Mouse (Mus musculus): ENCODE measurements at regions not wholly inside any gene's neighbourhood (a gene's known extent, or its start where the extent isn't known, plus 50 kb on each side); places are given as distances from the start of the nearest gene placed in this dataset.

GRCm38 (mm10) chr10:104798816-104799393, 605.1 kb downstream of the Gm4340 start:
- 77% methylated on average over 6 of the region's 6 CpGs for WGBS
- no peak for DNase-seq
- no peaks in the 10 kb centered on the region for H3K4me1 ChIP-seq (ENCODE audit: control insufficient read depth, insufficient read depth, low read length)
- no peaks in the 10 kb centered on the region for H3K27me3 ChIP-seq (ENCODE audit: control insufficient read depth, insufficient read depth, low read length)
- no peak overlapping the region for H3K27ac ChIP-seq (ENCODE audit: insufficient read depth, low read length)
- no peak overlapping the region for H3K4me3 ChIP-seq (replicated peaks; ENCODE audit: insufficient read depth, low read depth, low read length)
- TF ChIP-seq CTCF (IDR thresholded peaks at IDR 0.05; ENCODE audit: borderline replicate concordance, insufficient read depth, low read depth, low read length) = no peak

GRCm38 (mm10) chr10:104804849-104805248, 611.0 kb downstream of the Gm4340 start:
- no peak overlapping the region for H3K27ac ChIP-seq (ENCODE audit: insufficient read depth, low read length)
- no peak overlapping the region for H3K4me3 ChIP-seq (replicated peaks; ENCODE audit: insufficient read depth, low read depth, low read length)
- DNase-seq = no peak
- H3K4me1 ChIP-seq (ENCODE audit: control insufficient read depth, insufficient read depth, low read length) = no peaks in the 10 kb centered on the region
- TF ChIP-seq CTCF (IDR thresholded peaks at IDR 0.05; ENCODE audit: borderline replicate concordance, insufficient read depth, low read depth, low read length) (no peak), POLR2A (IDR thresholded peaks at IDR 0.05; ENCODE audit: borderline replicate concordance, insufficient read depth, low read length) (no peak)
- WGBS = 90% methylated on average over 1 of the region's 1 CpGs
- no peaks in the 10 kb centered on the region for H3K27me3 ChIP-seq (ENCODE audit: control insufficient read depth, insufficient read depth, low read length)

GRCm38 (mm10) chr10:104818252-104818651, 624.4 kb downstream of the Gm4340 start:
- Histone ChIP-seq H3K4me3 (replicated peaks; ENCODE audit: insufficient read depth, low read depth, low read length) (no peak overlapping the region), H3K4me1 (ENCODE audit: control insufficient read depth, insufficient read depth, low read length) (no peaks in the 10 kb centered on the region), H3K27me3 (ENCODE audit: control insufficient read depth, insufficient read depth, low read length) (no peaks in the 10 kb centered on the region), H3K27ac (ENCODE audit: insufficient read depth, low read length) (no peak overlapping the region)
- DNase-seq = no peak
- TF ChIP-seq POLR2A (IDR thresholded peaks at IDR 0.05; ENCODE audit: borderline replicate concordance, insufficient read depth, low read length) = no peak
- no peak for TF ChIP-seq CTCF (IDR thresholded peaks at IDR 0.05; ENCODE audit: borderline replicate concordance, insufficient read depth, low read depth, low read length)
- 76% methylated on average over 4 of the region's 4 CpGs for WGBS

- Histone ChIP-seq H3K27ac (ENCODE audit: insufficient read depth, low read length) (no peak overlapping the region), H3K27me3 (ENCODE audit: control insufficient read depth, insufficient read depth, low read length) (no peaks in the 10 kb centered on the region), H3K4me1 (ENCODE audit: control insufficient read depth, insufficient read depth, low read length) (no peaks in the 10 kb centered on the region), H3K4me3 (replicated peaks; ENCODE audit: insufficient read depth, low read depth, low read length) (no peak overlapping the region)
- 93% methylated on average over 6 of the region's 6 CpGs for WGBS
- DNase-seq = no peak
- TF ChIP-seq POLR2A (IDR thresholded peaks at IDR 0.05; ENCODE audit: borderline replicate concordance, insufficient read depth, low read length) (no peak), CTCF (IDR thresholded peaks at IDR 0.05; ENCODE audit: borderline replicate concordance, insufficient read depth, low read depth, low read length) (no peak)
These were observed 658.0 kb downstream of the Gm4340 start for GRCm38 (mm10) chr10:104851821-104852220.

- TF ChIP-seq POLR2A (IDR thresholded peaks at IDR 0.05; ENCODE audit: borderline replicate concordance, insufficient read depth, low read length) = no peak
- no peak for TF ChIP-seq CTCF (IDR thresholded peaks at IDR 0.05; ENCODE audit: borderline replicate concordance, insufficient read depth, low read depth, low read length)
- H3K27ac ChIP-seq (ENCODE audit: insufficient read depth, low read length) = no peak overlapping the region
- no peaks in the 10 kb centered on the region for H3K4me1 ChIP-seq (ENCODE audit: control insufficient read depth, insufficient read depth, low read length)
- WGBS = 77% methylated on average over 3 of the region's 3 CpGs
- H3K4me3 ChIP-seq (replicated peaks; ENCODE audit: insufficient read depth, low read depth, low read length) = no peak overlapping the region
- H3K27me3 ChIP-seq (ENCODE audit: control insufficient read depth, insufficient read depth, low read length) = no peaks in the 10 kb centered on the region
- DNase-seq = no peak
These were observed 659.3 kb downstream of the Gm4340 start for GRCm38 (mm10) chr10:104853111-104853510.

GRCm38 (mm10) chr10:104878246-104878645, 684.4 kb downstream of the Gm4340 start:
- Histone ChIP-seq H3K27me3 (ENCODE audit: control insufficient read depth, insufficient read depth, low read length) (no peaks in the 10 kb centered on the region), H3K4me1 (ENCODE audit: control insufficient read depth, insufficient read depth, low read length) (no peaks in the 10 kb centered on the region), H3K4me3 (replicated peaks; ENCODE audit: insufficient read depth, low read depth, low read length) (no peak overlapping the region), H3K27ac (ENCODE audit: insufficient read depth, low read length) (no peak overlapping the region)
- no peak for DNase-seq
- no peak for TF ChIP-seq POLR2A (IDR thresholded peaks at IDR 0.05; ENCODE audit: borderline replicate concordance, insufficient read depth, low read length)
- TF ChIP-seq CTCF (IDR thresholded peaks at IDR 0.05; ENCODE audit: borderline replicate concordance, insufficient read depth, low read depth, low read length) = no peak
- 49% methylated on average over 3 of the region's 3 CpGs for whole genome bisulfite sequencing

GRCm38 (mm10) chr10:104914201-104914600, 660.0 kb downstream of the Tmtc2 start:
- Histone ChIP-seq H3K27me3 (ENCODE audit: control insufficient read depth, insufficient read depth, low read length) (no peaks in the 10 kb centered on the region), H3K4me3 (replicated peaks; ENCODE audit: insufficient read depth, low read depth, low read length) (no peak overlapping the region), H3K4me1 (ENCODE audit: control insufficient read depth, insufficient read depth, low read length) (peaks cover 7% of the 10 kb centered on the region), H3K27ac (ENCODE audit: insufficient read depth, low read length) (no peak overlapping the region)
- DNase-seq = peak in 1 of 2 experiments; percentile 4
- no peak for TF ChIP-seq CTCF (IDR thresholded peaks at IDR 0.05; ENCODE audit: borderline replicate concordance, insufficient read depth, low read depth, low read length)
- no peak for TF ChIP-seq POLR2A (IDR thresholded peaks at IDR 0.05; ENCODE audit: borderline replicate concordance, insufficient read depth, low read length)
- 10% methylated on average over 1 of the region's 1 CpGs for WGBS

GRCm38 (mm10) chr10:104915521-104915920, 658.7 kb downstream of the Tmtc2 start:
- TF ChIP-seq POLR2A (IDR thresholded peaks at IDR 0.05; ENCODE audit: borderline replicate concordance, insufficient read depth, low read length) = no peak
- TF ChIP-seq CTCF (IDR thresholded peaks at IDR 0.05; ENCODE audit: borderline replicate concordance, insufficient read depth, low read depth, low read length) = no peak
- peaks cover 7% of the 10 kb centered on the region for H3K4me1 ChIP-seq (ENCODE audit: control insufficient read depth, insufficient read depth, low read length)
- H3K27me3 ChIP-seq (ENCODE audit: control insufficient read depth, insufficient read depth, low read length) = no peaks in the 10 kb centered on the region
- DNase-seq = no peak
- no peak overlapping the region for H3K4me3 ChIP-seq (replicated peaks; ENCODE audit: insufficient read depth, low read depth, low read length)
- H3K27ac ChIP-seq (ENCODE audit: insufficient read depth, low read length) = no peak overlapping the region
- WGBS = 68% methylated on average over 1 of the region's 1 CpGs

Data from cerebellum, adult 2 months (tissue).